Mouse (Mus musculus) lung, embryonic 15.5 days (tissue): Measurements from ENCODE around the gene Slc5a9. TPM values are rescaled to one million over a fixed set of nuclear protein-coding genes. Genes with fewer than 3 reads are reported as not detected.
"Not testable (repeated sequence)": the region's sequence is repeated elsewhere in the genome, so short reads cannot be mapped to it uniquely, and the experiment has no call there.

Experiments used
- ATAC-seq: fragments of 200-750 bp; cut with Nextera tagmentation; 2 replicates; pipeline ENCODE4 v1.8.0; 2017; ENCODE audit warnings: moderate number of reproducible peaks, borderline replicate concordance; ENCODE audit not compliant: low FRiP score, low TSS enrichment; ENCODE audit errors: extremely low read depth
- H3K27ac ChIP-seq: fragments of 300-500 bp; sonication (generic); 2 replicates; pipeline ENCODE4 v1.5.1; 2015; ENCODE audit warnings: moderate library complexity, mild to moderate bottlenecking, inconsistent platforms
- H3K27me3 ChIP-seq: fragments of 300-500 bp; sonication (generic); 2 replicates; pipeline ENCODE4 v1.6.1; 2015; ENCODE audit warnings: inconsistent platforms
- H3K36me3 ChIP-seq: fragments of 300-500 bp; sonication (generic); 2 replicates; pipeline ENCODE4 v1.6.1; 2015; ENCODE audit warnings: inconsistent platforms
- H3K4me1 ChIP-seq: fragments of 300-500 bp; sonication (generic); 2 replicates; pipeline ENCODE4 v1.6.1; 2015; ENCODE audit warnings: inconsistent platforms
- H3K4me2 ChIP-seq: fragments of 300-500 bp; sonication (generic); 2 replicates; pipeline ENCODE4 v1.6.1; 2015; ENCODE audit warnings: inconsistent platforms, mild to moderate bottlenecking, moderate library complexity
- H3K4me3 ChIP-seq: fragments of 300-500 bp; sonication (generic); 2 replicates; pipeline ENCODE4 v1.5.1; 2015; ENCODE audit warnings: mild to moderate bottlenecking, inconsistent platforms
- H3K9ac ChIP-seq: fragments of 300-500 bp; sonication (generic); 2 replicates; pipeline ENCODE4 v1.6.1; 2015; ENCODE audit warnings: inconsistent platforms
- H3K9me3 ChIP-seq: fragments of 300-500 bp; sonication (generic); 2 replicates; pipeline ENCODE4 v1.6.1; 2016; ENCODE audit warnings: inconsistent platforms
- WGBS: fragments of 180-500 bp; shearing (Covaris S2); methylation state at CpG from one replicate; pipeline ENCODE4 v1.1.7; 2015; 5-methylcytosine and 5-hydroxymethylcytosine counted together
- polyA plus RNA-seq: library from polyadenylated mRNA; unstranded; fragments of >200 nt; fragmentation: Nextera tagmentation; extraction: Ambion mirVana; gene quantifications from 2 replicates; pipeline ENCODE4 v1.2.1, GENCODE M21; 2015

The Slc5a9 gene
- 0.76 and 3.0 TPM in 2 replicates for polyA plus RNA-seq

GRCm38 (mm10) chr4:111902775-111903174 lies at the start of gene Slc5a9:
Gene Slc5a9 (minus strand): TSS chr4:111902918.
- no peak within 1 kb of the TSS for H3K27ac ChIP-seq
- H3K4me3 ChIP-seq: no peak within 1 kb of the TSS
- H3K4me2 ChIP-seq: no peak within 1 kb of the TSS
- H3K9ac ChIP-seq: no peak within 1 kb of the TSS
- H3K4me1 ChIP-seq: no peaks in the 10 kb centered on the region
- no peaks in the 10 kb centered on the region for H3K36me3 ChIP-seq
- no peaks in the 10 kb centered on the region for H3K9me3 ChIP-seq
- no peaks in the 10 kb centered on the region for H3K27me3 ChIP-seq
- no peak for ATAC-seq

- Histone ChIP-seq H3K9me3 (no peaks in the 10 kb centered on the region), H3K4me3 (no peak within 1 kb of the TSS), H3K4me1 (no peaks in the 10 kb centered on the region), H3K27me3 (no peaks in the 10 kb centered on the region), H3K36me3 (no peaks in the 10 kb centered on the region), H3K9ac (no peak within 1 kb of the TSS), H3K4me2 (no peak within 1 kb of the TSS), H3K27ac (no peak within 1 kb of the TSS)
- WGBS: 73% methylated on average over 1 of the region's 1 CpGs
- no peak for ATAC-seq
Observed at GRCm38 (mm10) chr4:111919092-111919491, 16.4 kb upstream of the Slc5a9 start, which contains the start of gene Skint8. Gene Skint8 (plus strand): TSS chr4:111919392.

DNA sequence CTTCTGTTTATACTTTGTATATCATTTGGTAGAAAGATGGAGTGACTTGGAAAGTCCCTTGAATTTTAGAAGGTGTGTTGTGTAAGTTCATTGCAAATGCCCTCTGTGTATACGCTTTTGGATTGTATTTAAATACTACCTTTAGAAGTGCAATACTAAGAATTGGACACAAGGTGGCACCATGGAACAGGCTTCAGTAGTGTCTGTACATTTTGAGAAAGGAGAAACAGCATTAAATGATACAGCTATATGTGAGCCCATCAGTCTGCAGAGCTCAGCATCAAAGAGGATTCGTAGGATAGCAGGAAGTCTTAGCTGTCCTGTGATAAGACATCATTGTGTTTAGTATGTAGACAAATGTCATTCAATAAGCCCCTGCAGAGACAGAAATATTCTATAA lies 5.2 kb upstream of the Slc5a9 start:
- no peaks in the 10 kb centered on the region for H3K36me3 ChIP-seq
- H3K27ac ChIP-seq: no peak overlapping the region
- H3K4me3 ChIP-seq: no peak overlapping the region
- H3K9me3 ChIP-seq: no peaks in the 10 kb centered on the region
- 32% methylated on average over 2 of the region's 2 CpGs for WGBS
- no peak for ATAC-seq
- no peak overlapping the region for H3K4me2 ChIP-seq
- H3K4me1 ChIP-seq: no peaks in the 10 kb centered on the region
- no peaks in the 10 kb centered on the region for H3K27me3 ChIP-seq
- H3K9ac ChIP-seq: no peak overlapping the region

DNA sequence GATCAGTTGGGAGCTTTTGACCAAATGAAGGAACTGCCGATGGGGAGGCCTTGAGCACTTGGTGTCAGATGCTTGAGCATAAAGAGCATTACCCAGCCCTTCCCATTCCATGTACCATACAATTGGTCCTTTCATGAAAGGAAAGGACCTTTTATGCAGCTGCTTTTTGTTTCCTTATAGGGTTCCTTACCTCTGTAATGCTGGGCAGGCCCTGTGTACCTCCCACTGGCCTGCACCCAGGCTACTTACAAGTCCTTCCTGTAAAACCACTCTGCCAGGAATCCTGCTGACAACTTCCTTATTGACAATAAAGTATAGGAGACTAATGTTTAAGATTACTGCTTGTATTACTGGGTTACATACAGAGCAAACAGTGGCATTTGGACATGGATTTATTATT lies 1.2 kb downstream of the Slc5a9 start:
- Histone ChIP-seq H3K9ac (no peak overlapping the region), H3K9me3 (no peaks in the 10 kb centered on the region), H3K27ac (no peak overlapping the region), H3K4me3 (no peak overlapping the region), H3K4me1 (no peaks in the 10 kb centered on the region), H3K4me2 (no peak overlapping the region), H3K27me3 (no peaks in the 10 kb centered on the region), H3K36me3 (no peaks in the 10 kb centered on the region)
- 67% methylated on average over 1 of the region's 1 CpGs for WGBS
- ATAC-seq: no peak

- WGBS: 55% methylated on average over 1 of the region's 1 CpGs
Observed at GRCm38 (mm10) chr4:111900491-111900890, 2.2 kb downstream of the Slc5a9 start.

GRCm38 (mm10) chr4:111898566-111898965 lies 4.2 kb downstream of the Slc5a9 start:
- ATAC-seq: no peak

More at GRCm38 (mm10) chr4:111900491-111900890, 2.2 kb downstream of the Slc5a9 start:
- not testable (repeated sequence) for H3K4me2 ChIP-seq, H3K36me3 ChIP-seq, H3K9me3 ChIP-seq, ATAC-seq, H3K4me1 ChIP-seq, H3K27me3 ChIP-seq, H3K9ac ChIP-seq, H3K4me3 ChIP-seq, H3K27ac ChIP-seq

GRCm38 (mm10) chr4:111897755-111898154 lies 5.0 kb downstream of the Slc5a9 start:
- Histone ChIP-seq H3K4me1 (no peaks in the 10 kb centered on the region), H3K9ac (no peak overlapping the region), H3K4me2 (no peak overlapping the region), H3K27ac (no peak overlapping the region), H3K9me3 (no peaks in the 10 kb centered on the region), H3K36me3 (no peaks in the 10 kb centered on the region), H3K27me3 (no peaks in the 10 kb centered on the region), H3K4me3 (no peak overlapping the region)
- ATAC-seq: no peak
- WGBS: 22% methylated on average over 1 of the region's 1 CpGs

More at GRCm38 (mm10) chr4:111898566-111898965, 4.2 kb downstream of the Slc5a9 start:
- no peaks in the 10 kb centered on the region for H3K36me3 ChIP-seq
- no peak overlapping the region for H3K4me3 ChIP-seq
- H3K4me1 ChIP-seq: no peaks in the 10 kb centered on the region
- no peak overlapping the region for H3K4me2 ChIP-seq
- H3K27ac ChIP-seq: no peak overlapping the region
- H3K9me3 ChIP-seq: no peaks in the 10 kb centered on the region
- 54% methylated on average over 4 of the region's 4 CpGs for WGBS
- H3K9ac ChIP-seq: no peak overlapping the region
- no peaks in the 10 kb centered on the region for H3K27me3 ChIP-seq

DNA sequence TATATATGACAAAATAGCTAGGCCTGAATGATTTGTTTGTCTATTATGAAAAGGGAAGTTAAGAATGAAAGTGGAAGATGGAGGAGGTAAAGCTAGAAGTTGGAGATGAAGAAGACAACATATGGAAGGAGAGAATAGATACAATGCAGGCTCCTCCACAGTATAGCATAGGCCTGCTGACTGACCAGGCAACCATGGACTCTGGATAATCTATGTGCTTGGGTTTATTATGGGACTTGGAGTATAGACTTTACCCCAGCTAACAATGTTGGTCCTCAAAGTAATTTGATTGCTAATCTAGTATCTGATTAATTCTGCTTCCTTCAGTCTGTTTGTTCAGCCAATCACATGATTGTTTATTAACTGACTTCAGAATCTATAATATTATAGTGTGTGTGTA lies 10.6 kb downstream of the Slc5a9 start:
- Histone ChIP-seq H3K4me1 (no peaks in the 10 kb centered on the region), H3K9ac (no peak overlapping the region), H3K4me2 (no peak overlapping the region), H3K4me3 (no peak overlapping the region), H3K27me3 (no peaks in the 10 kb centered on the region), H3K9me3 (no peaks in the 10 kb centered on the region), H3K27ac (no peak overlapping the region), H3K36me3 (no peaks in the 10 kb centered on the region)
- ATAC-seq: no peak

DNA sequence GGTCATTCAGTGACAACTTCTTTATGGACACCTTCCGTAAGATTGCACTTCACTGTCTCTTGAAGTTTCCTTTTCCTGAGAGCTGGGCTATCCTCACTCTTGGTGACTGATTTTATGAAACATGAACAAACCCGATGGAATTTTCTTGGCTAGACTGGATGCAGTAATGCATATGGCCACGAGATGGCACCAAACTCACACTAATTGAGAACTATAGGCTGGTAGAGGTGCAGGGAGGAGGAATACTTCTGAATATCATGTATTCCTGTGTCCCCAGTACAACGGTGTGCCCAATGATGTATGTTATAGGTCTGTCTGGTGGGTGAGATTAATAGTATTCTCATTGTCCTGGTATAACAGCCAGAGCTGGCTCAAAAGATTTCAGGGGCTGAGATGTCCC lies 16.1 kb downstream of the Slc5a9 start:
- no peak overlapping the region for H3K4me3 ChIP-seq
- H3K9me3 ChIP-seq: no peaks in the 10 kb centered on the region
- H3K4me2 ChIP-seq: no peak overlapping the region
- no peak overlapping the region for H3K27ac ChIP-seq
- no peaks in the 10 kb centered on the region for H3K27me3 ChIP-seq
- peak; percentile 65; the same call in 1 of the 2 replicates for ATAC-seq
- no peaks in the 10 kb centered on the region for H3K4me1 ChIP-seq
- no peak overlapping the region for H3K9ac ChIP-seq
- no peaks in the 10 kb centered on the region for H3K36me3 ChIP-seq
- WGBS: 11% methylated on average over 4 of the region's 4 CpGs

DNA sequence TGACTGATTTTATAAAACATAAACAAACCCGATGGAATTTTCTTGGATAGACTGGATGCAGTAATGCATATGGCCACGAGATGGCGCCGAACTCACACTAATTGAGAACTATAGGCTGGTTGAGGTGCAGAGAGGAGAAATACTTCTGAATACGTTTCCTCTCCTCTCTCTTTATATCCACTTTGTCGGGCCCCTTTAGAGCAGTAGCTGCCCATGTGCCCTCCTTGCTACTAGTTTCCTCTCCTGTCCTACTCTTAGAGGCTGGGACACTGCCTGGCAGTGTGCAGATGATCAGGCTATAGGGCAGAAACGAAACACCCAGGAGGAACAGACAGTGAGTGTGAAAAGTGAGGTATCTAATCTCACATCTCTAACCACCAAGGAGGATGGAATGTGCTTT lies 16.7 kb downstream of the Slc5a9 start:
- Histone ChIP-seq H3K4me2 (peak overlapping the region; percentile 39), H3K27me3 (no peaks in the 10 kb centered on the region), H3K27ac (no peak overlapping the region), H3K4me1 (no peaks in the 10 kb centered on the region), H3K4me3 (no peak overlapping the region), H3K9ac (no peak overlapping the region), H3K36me3 (no peaks in the 10 kb centered on the region), H3K9me3 (no peaks in the 10 kb centered on the region)
- peak; percentile 44 for ATAC-seq
- WGBS: 4% methylated on average over 7 of the region's 7 CpGs

DNA sequence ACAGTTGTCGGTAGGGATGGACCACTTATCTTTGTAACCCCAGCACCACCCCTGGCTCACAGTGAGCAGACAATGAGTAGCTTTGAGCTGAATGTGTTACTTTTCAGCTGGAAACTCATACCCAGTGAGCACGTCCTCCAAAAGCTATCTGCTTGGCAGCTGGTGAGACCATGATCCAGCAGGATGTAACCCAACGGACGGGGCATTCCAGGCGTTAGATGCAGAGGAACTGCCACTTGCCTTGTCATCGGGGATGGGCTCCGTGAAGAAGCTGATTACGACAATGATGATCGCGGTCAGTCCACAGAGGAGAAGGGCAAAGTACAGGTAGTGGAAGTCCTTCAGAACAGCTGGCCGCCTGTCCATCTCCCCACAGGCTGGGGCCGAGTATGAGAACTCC lies 19.2 kb downstream of the Slc5a9 start:
- Histone ChIP-seq H3K9me3 (no peaks in the 10 kb centered on the region), H3K4me3 (no peak overlapping the region), H3K4me1 (no peaks in the 10 kb centered on the region), H3K9ac (no peak overlapping the region), H3K36me3 (no peaks in the 10 kb centered on the region), H3K4me2 (no peak overlapping the region), H3K27ac (no peak overlapping the region), H3K27me3 (no peaks in the 10 kb centered on the region)
- WGBS: 79% methylated on average over 12 of the region's 12 CpGs
- no peak for ATAC-seq

DNA sequence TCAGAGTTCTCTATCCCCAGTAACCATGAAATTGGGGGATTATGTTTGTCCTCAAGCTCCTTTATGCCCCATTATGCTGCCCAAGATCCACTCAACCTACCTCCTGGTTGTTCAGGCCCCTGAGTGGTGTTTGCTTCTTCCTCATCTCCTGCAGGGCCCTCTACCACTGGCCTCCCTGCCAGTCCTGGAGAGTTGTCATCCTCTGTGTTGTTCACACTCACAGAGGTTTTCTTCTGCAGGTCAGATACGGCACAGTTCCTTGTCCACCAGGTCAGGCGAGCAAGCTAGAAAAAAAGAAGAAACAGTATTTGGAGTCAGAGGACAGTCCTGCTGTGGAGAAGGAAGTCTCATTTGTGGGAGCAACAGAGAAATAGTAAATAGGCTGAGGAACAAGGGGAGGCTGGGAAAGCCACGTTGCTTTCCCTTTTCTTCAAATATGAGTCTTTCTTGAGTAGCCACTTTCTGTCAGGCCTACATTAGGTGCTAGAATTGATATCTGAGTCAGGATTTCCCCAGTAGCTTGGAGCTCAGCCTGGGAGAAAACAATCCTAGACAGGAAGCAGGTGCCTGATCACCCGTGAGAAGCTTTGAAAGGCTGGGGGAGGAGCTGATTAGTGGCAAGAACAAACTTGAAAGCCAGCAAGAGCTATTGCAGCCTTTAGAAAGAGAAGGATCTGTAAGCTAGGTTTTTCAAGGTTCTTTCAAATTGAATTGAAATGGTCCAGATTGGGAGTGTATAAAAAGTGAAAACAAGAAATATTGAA lies 22.4 kb downstream of the Slc5a9 start:
- H3K4me3 ChIP-seq: no peak overlapping the region
- H3K4me2 ChIP-seq: no peak overlapping the region
- no peaks in the 10 kb centered on the region for H3K27me3 ChIP-seq
- no peaks in the 10 kb centered on the region for H3K9me3 ChIP-seq
- H3K27ac ChIP-seq: no peak overlapping the region
- H3K36me3 ChIP-seq: no peaks in the 10 kb centered on the region
- ATAC-seq: no peak
- H3K4me1 ChIP-seq: no peaks in the 10 kb centered on the region
- H3K9ac ChIP-seq: no peak overlapping the region
- 40% methylated on average over 4 of the region's 4 CpGs for WGBS
